Mouse (Mus musculus) erythroblast, embryonic 14.5 days (primary cell): ENCODE results near the gene Kctd6. TPM values are rescaled to one million over a fixed set of nuclear protein-coding genes. Genes with fewer than 3 reads are reported as not detected.
"Not testable (repeated sequence)": the region's sequence is repeated elsewhere in the genome, so short reads cannot be mapped to it uniquely, and the experiment has no call there.

Source experiments
- H3K27me3 ChIP-seq: 2 replicates; pipeline ENCODE4 v1.6.1; 2012; ENCODE audit warnings: inconsistent platforms; ENCODE audit not compliant: control insufficient read depth
- H3K36me3 ChIP-seq: 2 replicates; pipeline ENCODE4 v1.6.1; 2012; ENCODE audit warnings: mild to moderate bottlenecking, inconsistent platforms; ENCODE audit not compliant: control insufficient read depth
- H3K4me1 ChIP-seq: 2 replicates; pipeline ENCODE4 v1.6.1; 2012; ENCODE audit warnings: inconsistent platforms; ENCODE audit not compliant: control insufficient read depth
- H3K4me3 ChIP-seq: replicated peaks from 2 replicates; pipeline ENCODE3; 2012; ENCODE audit warnings: moderate library complexity, mild to moderate bottlenecking, inconsistent platforms
- H3K9me3 ChIP-seq: 2 replicates; pipeline ENCODE4 v1.6.1; 2012; ENCODE audit warnings: low read length, inconsistent platforms, mixed read lengths; ENCODE audit not compliant: control insufficient read depth
- GATA1 ChIP-seq: IDR thresholded peaks from 2 replicates; pipeline ENCODE4 v1.6.1; 2012; ENCODE audit warnings: low read length, inconsistent platforms, mixed read lengths
- TAL1 ChIP-seq: IDR thresholded peaks from 3 replicates; pipeline ENCODE4 v1.6.1; 2012; ENCODE audit warnings: low read length, inconsistent platforms, mixed read lengths
- polyA plus RNA-seq: library from polyadenylated mRNA; stranded (reverse); fragments of >175 nt; gene quantifications from 2 replicates; pipeline ENCODE4 v1.2.3, GENCODE M21; 2012

Kctd6 gene
- polyA plus RNA-seq, 1 experiment: 0.15 TPM

GRCm38 (mm10) chr14:8256072-8256471 lies 42.1 kb downstream of the Kctd6 start:
- Histone ChIP-seq H3K27me3 (no peaks in the 10 kb centered on the region), H3K36me3 (peaks cover 4% of the 10 kb centered on the region; the same call in 1 of the 2 replicates), H3K9me3 (no peaks in the 10 kb centered on the region), H3K4me3 (no peak overlapping the region), H3K4me1 (no peaks in the 10 kb centered on the region)
- no peak for TF ChIP-seq GATA1
- TF ChIP-seq TAL1: no peak

GRCm38 (mm10) chr14:8256881-8257280 lies 42.9 kb downstream of the Kctd6 start:
- TF ChIP-seq TAL1: no peak
- no peak for TF ChIP-seq GATA1
- Histone ChIP-seq H3K36me3 (no peaks in the 10 kb centered on the region; the same call in 1 of the 2 replicates), H3K9me3 (no peaks in the 10 kb centered on the region), H3K27me3 (no peaks in the 10 kb centered on the region), H3K4me3 (no peak overlapping the region), H3K4me1 (no peaks in the 10 kb centered on the region)

GRCm38 (mm10) chr14:8257521-8258334 lies 43.8 kb downstream of the Kctd6 start:
- H3K27me3 ChIP-seq: no peaks in the 10 kb centered on the region
- no peak for TF ChIP-seq TAL1
- TF ChIP-seq GATA1: no peak
- H3K4me1 ChIP-seq: no peaks in the 10 kb centered on the region
- H3K36me3 ChIP-seq: no peaks in the 10 kb centered on the region; the same call in 1 of the 2 replicates
- peak overlapping the region; percentile 26 for H3K4me3 ChIP-seq
- no peaks in the 10 kb centered on the region for H3K9me3 ChIP-seq

- H3K9me3 ChIP-seq: no peaks in the 10 kb centered on the region
- no peaks in the 10 kb centered on the region for H3K27me3 ChIP-seq
- peak overlapping the region; percentile 0 for H3K4me3 ChIP-seq
- TF ChIP-seq GATA1 (no peak), TAL1 (no peak)
- no peaks in the 10 kb centered on the region for H3K4me1 ChIP-seq
- no peaks in the 10 kb centered on the region; the same call in 1 of the 2 replicates for H3K36me3 ChIP-seq
Observed at GRCm38 (mm10) chr14:8258335-8258627, 44.3 kb downstream of the Kctd6 start.

- no peak for TF ChIP-seq TAL1
- no peak for TF ChIP-seq GATA1
- H3K36me3 ChIP-seq: no peaks in the 10 kb centered on the region; the same call in 1 of the 2 replicates
- no peaks in the 10 kb centered on the region for H3K27me3 ChIP-seq
- H3K4me1 ChIP-seq: no peaks in the 10 kb centered on the region
- no peaks in the 10 kb centered on the region for H3K9me3 ChIP-seq
- H3K4me3 ChIP-seq: no peak overlapping the region
Observed at GRCm38 (mm10) chr14:8258752-8259151, 44.8 kb downstream of the Kctd6 start.

GRCm38 (mm10) chr14:8259166-8259565 lies 45.2 kb downstream of the Kctd6 start, which contains the start of gene Acox2:
Acox2 (minus strand) TSS chr14:8259353.
- Histone ChIP-seq H3K36me3 (no peaks in the 10 kb centered on the region; the same call in 1 of the 2 replicates), H3K9me3 (no peaks in the 10 kb centered on the region), H3K27me3 (no peaks in the 10 kb centered on the region), H3K4me1 (no peaks in the 10 kb centered on the region), H3K4me3 (peak within 1 kb of the TSS; percentile 0)
- TF ChIP-seq TAL1 (no peak), GATA1 (no peak)

GRCm38 (mm10) chr14:8260214-8260613 lies 46.3 kb downstream of the Kctd6 start:
- H3K4me1 ChIP-seq: no peaks in the 10 kb centered on the region
- H3K27me3 ChIP-seq: no peaks in the 10 kb centered on the region
- no peak overlapping the region for H3K4me3 ChIP-seq
- TF ChIP-seq TAL1: no peak
- no peak for TF ChIP-seq GATA1
- no peaks in the 10 kb centered on the region for H3K9me3 ChIP-seq
- H3K36me3 ChIP-seq: no peaks in the 10 kb centered on the region

- H3K4me3 ChIP-seq: no peak overlapping the region
- TF ChIP-seq GATA1: no peak
- TF ChIP-seq TAL1: no peak
- no peaks in the 10 kb centered on the region for H3K4me1 ChIP-seq
- H3K9me3 ChIP-seq: no peaks in the 10 kb centered on the region
- no peaks in the 10 kb centered on the region for H3K36me3 ChIP-seq
- H3K27me3 ChIP-seq: no peaks in the 10 kb centered on the region
Observed at GRCm38 (mm10) chr14:8262242-8262641, 48.3 kb downstream of the Kctd6 start.

- Histone ChIP-seq H3K9me3 (no peaks in the 10 kb centered on the region), H3K4me3 (no peak overlapping the region), H3K36me3 (no peaks in the 10 kb centered on the region), H3K4me1 (no peaks in the 10 kb centered on the region), H3K27me3 (no peaks in the 10 kb centered on the region)
- TF ChIP-seq GATA1 (no peak), TAL1 (no peak)
Observed at GRCm38 (mm10) chr14:8264378-8264777, 50.4 kb downstream of the Kctd6 start.

GRCm38 (mm10) chr14:8271281-8271680 lies 57.3 kb downstream of the Kctd6 start:
- H3K27me3 ChIP-seq, H3K36me3 ChIP-seq, H3K9me3 ChIP-seq, H3K4me3 ChIP-seq, H3K4me1 ChIP-seq: not testable (repeated sequence)

Other genes starting within 250 kb of the Kctd6 start
- gene Dnase1l3, start 219.6 kb upstream of the Kctd6 start, polyA plus RNA-seq: 0.01 TPM in 1 of 2 replicates, not detected in the other
- not detected in 2 replicates for gene Abhd6, start 211.2 kb upstream of the Kctd6 start, polyA plus RNA-seq
- gene Rpp14, start 133.8 kb upstream of the Kctd6 start, polyA plus RNA-seq: 0.06 TPM in 2 replicates
- gene Pxk, start 115.9 kb upstream of the Kctd6 start, polyA plus RNA-seq: 0.14 and 0.34 TPM in 2 replicates
- 4.1 and 7.8 TPM in 2 replicates for gene Pdhb, start 41.1 kb upstream of the Kctd6 start, polyA plus RNA-seq
- not detected in 2 replicates for gene Acox2, start 45.2 kb downstream of the Kctd6 start, polyA plus RNA-seq
- not detected in 2 replicates for gene Fam107a, start 103.9 kb downstream of the Kctd6 start, polyA plus RNA-seq
- not detected in 2 replicates for gene Oit1, start 164.6 kb downstream of the Kctd6 start, polyA plus RNA-seq